Mouse (Mus musculus): ENCODE measurements around the gene Nvl. TPM values are rescaled to one million over a fixed set of nuclear protein-coding genes. Genes with fewer than 3 reads are reported as not detected.

Gene Nvl
- polyA plus RNA-seq (2015; fragmentation: Nextera tagmentation; extraction: Ambion mirVana) = 51.6 and 55.4 TPM in 2 replicates

GRCm38 (mm10) chr1:181143950-181144836 is at the start of gene Nvl, which contains the start of gene Cnih4:
Gene Nvl (minus strand): TSS chr1:181144204.
Gene Cnih4 (plus strand): TSS chr1:181144693.
- peak within 1 kb of the TSS; percentile 60 for H3K4me2 ChIP-seq
- WGBS = under 1% methylated on average over 52 of the region's 52 CpGs
- H3K36me3 ChIP-seq = peaks cover 27% of the 10 kb centered on the region
- peak within 1 kb of the TSS; percentile 91 for H3K27ac ChIP-seq
- H3K4me3 ChIP-seq = peak within 1 kb of the TSS; percentile 80
- peak; percentile 100 for ATAC-seq (ENCODE audit: insufficient number of reproducible peaks, insufficient read depth, low FRiP score, low TSS enrichment, low read depth)
- no peaks in the 10 kb centered on the region for H3K9me3 ChIP-seq
- peak within 1 kb of the TSS; percentile 86 for H3K9ac ChIP-seq
- H3K27me3 ChIP-seq = no peaks in the 10 kb centered on the region
- H3K4me1 ChIP-seq = peaks cover 14% of the 10 kb centered on the region

GRCm38 (mm10) chr1:181188925-181189324 is 44.9 kb upstream of the Nvl start:
- H3K36me3 ChIP-seq = peaks cover 82% of the 10 kb centered on the region
- no peaks in the 10 kb centered on the region for H3K27me3 ChIP-seq
- no peak overlapping the region for H3K4me2 ChIP-seq
- H3K9me3 ChIP-seq = no peaks in the 10 kb centered on the region
- H3K4me1 ChIP-seq = no peaks in the 10 kb centered on the region
- H3K9ac ChIP-seq = no peak overlapping the region
- ATAC-seq (ENCODE audit: insufficient number of reproducible peaks, insufficient read depth, low FRiP score, low TSS enrichment, low read depth) = no peak
- no peak overlapping the region for H3K4me3 ChIP-seq
- WGBS = 90% methylated on average over 4 of the region's 4 CpGs
- H3K27ac ChIP-seq = no peak overlapping the region

- WGBS = 84% methylated on average over 8 of the region's 8 CpGs
- no peak overlapping the region for H3K27ac ChIP-seq
- H3K27me3 ChIP-seq = no peaks in the 10 kb centered on the region
- H3K36me3 ChIP-seq = peaks cover 60% of the 10 kb centered on the region
- H3K9ac ChIP-seq = no peak overlapping the region
- H3K4me2 ChIP-seq = no peak overlapping the region
- H3K4me1 ChIP-seq = no peaks in the 10 kb centered on the region
- no peak overlapping the region for H3K4me3 ChIP-seq
- H3K9me3 ChIP-seq = no peaks in the 10 kb centered on the region
- no peak for ATAC-seq (ENCODE audit: insufficient number of reproducible peaks, insufficient read depth, low FRiP score, low TSS enrichment, low read depth)
Measured at GRCm38 (mm10) chr1:181170210-181170609, 26.2 kb upstream of the Nvl start.

DNA sequence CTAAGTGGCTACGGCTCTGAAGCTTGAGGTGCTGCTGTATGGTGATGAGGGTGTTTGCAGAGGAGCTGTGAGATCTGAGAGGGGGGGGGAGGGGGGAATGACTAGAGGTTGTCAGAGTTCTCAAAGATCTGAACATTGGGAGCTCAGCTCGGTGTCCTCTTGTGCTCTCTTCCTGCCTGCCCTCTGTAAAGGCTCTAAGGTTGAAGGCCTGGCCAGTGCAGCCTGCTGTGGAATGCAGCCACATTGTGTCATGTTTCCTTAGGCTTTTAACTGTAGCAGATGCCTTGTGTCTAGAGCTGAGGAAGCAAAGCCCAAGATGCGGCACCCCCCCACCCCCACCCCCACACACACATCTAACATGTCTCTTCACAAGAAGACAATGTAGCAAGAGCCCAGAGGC is 24.4 kb upstream of the Nvl start:
- ATAC-seq (ENCODE audit: insufficient number of reproducible peaks, insufficient read depth, low FRiP score, low TSS enrichment, low read depth) = no peak
- Histone ChIP-seq H3K36me3 (peaks cover 70% of the 10 kb centered on the region), H3K9me3 (no peaks in the 10 kb centered on the region), H3K27me3 (no peaks in the 10 kb centered on the region), H3K4me3 (no peak overlapping the region), H3K9ac (no peak overlapping the region), H3K27ac (peak overlapping the region; percentile 4; the same call in 1 of the 2 replicates), H3K4me1 (no peaks in the 10 kb centered on the region), H3K4me2 (no peak overlapping the region)
- 80% methylated on average over 3 of the region's 3 CpGs for WGBS

DNA sequence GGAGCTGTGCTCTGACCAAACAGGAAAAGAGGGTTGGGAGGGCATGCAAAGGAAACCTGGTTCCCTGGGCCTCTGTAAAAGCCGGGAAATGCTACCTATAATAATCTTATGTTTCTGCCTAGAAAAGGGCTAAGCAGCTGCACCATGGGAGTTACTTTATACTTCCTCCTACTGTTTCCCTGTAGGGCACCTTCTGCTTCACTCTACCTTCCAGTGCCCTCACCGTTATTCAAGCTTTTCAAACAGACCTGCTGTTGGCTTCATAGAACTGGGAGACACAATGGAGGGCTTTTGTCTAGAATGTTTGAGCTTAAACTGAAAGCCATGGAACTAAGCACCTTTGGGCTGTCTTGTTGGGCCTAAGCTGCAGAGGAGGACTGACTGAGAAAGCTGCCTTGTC is 23.8 kb upstream of the Nvl start:
- Histone ChIP-seq H3K4me1 (no peaks in the 10 kb centered on the region), H3K4me2 (no peak overlapping the region), H3K27me3 (no peaks in the 10 kb centered on the region), H3K27ac (peak overlapping the region; percentile 4; the same call in 1 of the 2 replicates), H3K9me3 (no peaks in the 10 kb centered on the region), H3K9ac (no peak overlapping the region), H3K4me3 (no peak overlapping the region), H3K36me3 (peaks cover 74% of the 10 kb centered on the region)
- ATAC-seq (ENCODE audit: insufficient number of reproducible peaks, insufficient read depth, low FRiP score, low TSS enrichment, low read depth) = no peak
- 71% methylated on average over 2 of the region's 2 CpGs for WGBS

GRCm38 (mm10) chr1:181151541-181151940 is 7.5 kb upstream of the Nvl start:
- 0 out of 2 replicates have a peak, but pooled peaks have one; percentile 29 for ATAC-seq (ENCODE audit: insufficient number of reproducible peaks, insufficient read depth, low FRiP score, low TSS enrichment, low read depth)
- Histone ChIP-seq H3K36me3 (peaks cover 24% of the 10 kb centered on the region), H3K9me3 (no peaks in the 10 kb centered on the region), H3K4me2 (peak overlapping the region; percentile 65), H3K4me3 (peak overlapping the region; percentile 93), H3K4me1 (peaks cover 24% of the 10 kb centered on the region), H3K27me3 (no peaks in the 10 kb centered on the region), H3K27ac (no peak overlapping the region), H3K9ac (peak overlapping the region; percentile 94)
- WGBS = 27% methylated on average over 5 of the region's 5 CpGs

DNA sequence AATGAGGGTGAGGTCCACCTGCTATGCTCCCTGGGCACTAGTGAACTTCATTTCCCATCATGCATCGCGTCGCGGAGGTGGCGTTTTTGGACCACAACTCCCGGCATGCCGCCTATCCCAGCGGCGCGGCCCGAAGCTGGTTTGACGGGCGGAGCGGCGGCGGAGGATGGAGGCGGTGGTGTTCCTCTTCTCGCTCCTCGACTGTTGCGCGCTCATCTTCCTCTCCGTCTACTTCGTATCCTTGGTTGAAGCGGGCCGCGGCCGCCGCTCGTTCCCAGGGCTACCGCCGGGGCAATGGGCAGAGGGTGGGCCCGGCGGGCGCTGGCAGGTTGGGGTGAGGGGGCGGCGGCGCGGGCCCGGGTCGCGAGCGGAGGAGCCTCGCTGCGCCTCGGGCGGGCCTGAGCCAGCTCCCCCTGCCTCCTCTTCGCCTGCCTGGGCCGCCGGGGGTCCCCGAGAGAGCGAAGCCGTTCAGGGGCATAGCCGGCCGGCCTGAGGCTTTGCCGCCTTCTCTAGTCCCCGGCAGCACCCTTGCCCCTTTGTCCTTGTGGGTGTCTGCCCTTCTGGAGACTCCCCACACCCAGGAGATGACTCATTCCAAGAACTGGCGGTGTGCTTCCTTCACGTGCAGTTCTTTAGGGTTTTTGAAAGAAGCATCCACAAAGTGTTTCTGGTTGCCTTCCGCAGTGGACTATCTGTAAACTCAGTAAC is 7.0 kb upstream of the Nvl start:
- under 1% methylated on average over 46 of the region's 59 CpGs for WGBS
- H3K4me1 ChIP-seq = peaks cover 24% of the 10 kb centered on the region
- H3K27ac ChIP-seq = peak overlapping the region; percentile 89
- H3K27me3 ChIP-seq = no peaks in the 10 kb centered on the region
- peak; percentile 82 for ATAC-seq (ENCODE audit: insufficient number of reproducible peaks, insufficient read depth, low FRiP score, low TSS enrichment, low read depth)
- peak overlapping the region; percentile 94 for H3K9ac ChIP-seq
- no peaks in the 10 kb centered on the region for H3K9me3 ChIP-seq
- peaks cover 21% of the 10 kb centered on the region for H3K36me3 ChIP-seq
- peak overlapping the region; percentile 93 for H3K4me3 ChIP-seq
- H3K4me2 ChIP-seq = peak overlapping the region; percentile 65

DNA sequence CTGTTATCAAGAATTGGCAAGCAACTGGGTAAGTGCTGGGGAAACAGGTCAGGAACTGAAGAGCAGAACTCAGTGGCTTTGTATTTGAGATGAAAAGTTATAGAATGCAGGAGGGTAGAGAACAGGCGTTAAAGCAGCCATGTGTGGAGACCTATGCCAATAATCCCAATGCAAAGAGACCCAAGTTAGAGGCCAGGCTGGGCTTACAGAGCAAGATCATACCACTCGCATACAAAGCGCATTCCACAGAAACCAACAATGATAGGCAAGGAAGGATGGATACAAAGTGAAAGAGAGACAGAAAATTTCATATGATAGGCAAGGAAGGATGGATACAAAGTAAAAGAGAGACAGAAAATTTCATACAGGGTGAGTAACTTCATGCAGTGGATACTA is 6.4 kb upstream of the Nvl start:
- Histone ChIP-seq H3K4me3 (peak overlapping the region; percentile 93), H3K4me2 (peak overlapping the region; percentile 65; the same call in 1 of the 2 replicates)

GRCm38 (mm10) chr1:181149373-181150017 is 5.5 kb upstream of the Nvl start:
- no peaks in the 10 kb centered on the region for H3K9me3 ChIP-seq
- no peak for ATAC-seq (ENCODE audit: insufficient number of reproducible peaks, insufficient read depth, low FRiP score, low TSS enrichment, low read depth)
- H3K9ac ChIP-seq = no peak overlapping the region
- H3K4me1 ChIP-seq = peaks cover 18% of the 10 kb centered on the region
- H3K36me3 ChIP-seq = peaks cover 7% of the 10 kb centered on the region
- no peak overlapping the region for H3K4me2 ChIP-seq
- 70% methylated on average over 3 of the region's 3 CpGs for WGBS
- no peaks in the 10 kb centered on the region for H3K27me3 ChIP-seq
- H3K4me3 ChIP-seq = no peak overlapping the region
- H3K27ac ChIP-seq = no peak overlapping the region

More for the DNA sequence above, 6.4 kb upstream of the Nvl start:
- no peak for ATAC-seq (ENCODE audit: insufficient number of reproducible peaks, insufficient read depth, low FRiP score, low TSS enrichment, low read depth)
- Histone ChIP-seq H3K4me1 (peaks cover 21% of the 10 kb centered on the region), H3K36me3 (peaks cover 15% of the 10 kb centered on the region), H3K9me3 (no peaks in the 10 kb centered on the region), H3K27ac (no peak overlapping the region), H3K9ac (peak overlapping the region; percentile 94; the same call in 1 of the 2 replicates), H3K27me3 (no peaks in the 10 kb centered on the region)
- WGBS = 62% methylated on average over 3 of the region's 3 CpGs

DNA sequence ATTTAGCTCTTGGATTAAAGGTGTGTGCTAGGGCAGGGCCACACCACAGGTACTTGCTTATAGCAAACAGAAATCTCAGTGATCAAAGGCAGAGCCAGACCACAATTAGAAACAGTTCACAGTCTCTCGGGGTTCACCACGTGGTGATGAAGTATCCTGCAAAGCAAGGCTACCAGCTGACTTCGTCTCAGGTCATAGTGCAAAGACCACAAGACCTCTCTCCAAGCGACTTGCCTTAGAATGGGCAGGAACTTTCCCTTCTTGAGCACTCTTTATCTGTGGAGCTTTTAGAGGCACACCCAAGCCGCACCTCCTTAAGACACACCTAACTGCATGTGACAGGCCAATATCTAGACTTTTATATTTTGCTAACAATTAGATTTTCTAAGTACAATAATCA is 4.5 kb upstream of the Nvl start:
- ATAC-seq (ENCODE audit: insufficient number of reproducible peaks, insufficient read depth, low FRiP score, low TSS enrichment, low read depth) = no peak
- Histone ChIP-seq H3K36me3 (no peaks in the 10 kb centered on the region), H3K9ac (no peak overlapping the region), H3K9me3 (no peaks in the 10 kb centered on the region), H3K27ac (no peak overlapping the region), H3K27me3 (no peaks in the 10 kb centered on the region), H3K4me3 (no peak overlapping the region), H3K4me1 (peaks cover 18% of the 10 kb centered on the region), H3K4me2 (no peak overlapping the region)
- 65% methylated on average over 5 of the region's 5 CpGs for WGBS

GRCm38 (mm10) chr1:181146187-181146586 is 2.2 kb upstream of the Nvl start:
- Histone ChIP-seq H3K36me3 (peaks cover 7% of the 10 kb centered on the region), H3K4me3 (no peak overlapping the region), H3K27ac (no peak overlapping the region), H3K4me1 (peaks cover 14% of the 10 kb centered on the region), H3K27me3 (no peaks in the 10 kb centered on the region), H3K4me2 (0 out of 2 replicates have a peak overlapping the region, but pooled peaks have one; percentile 60), H3K9ac (no peak overlapping the region), H3K9me3 (no peaks in the 10 kb centered on the region)
- WGBS = 86% methylated on average over 2 of the region's 2 CpGs
- ATAC-seq (ENCODE audit: insufficient number of reproducible peaks, insufficient read depth, low FRiP score, low TSS enrichment, low read depth) = no peak
